Mouse (Mus musculus): Measurements from ENCODE around the gene Atrip.

Gene Atrip

GRCm38 (mm10) chr9:109058006-109058765 lies 15.7 kb downstream of the Atrip start:
- DNase-seq (ENCODE audit: low spot score in 2 of 2): no peak

GRCm38 (mm10) chr9:109057543-109057942 lies 16.4 kb downstream of the Atrip start:
- no peak for DNase-seq (ENCODE audit: low spot score in 2 of 2)

- DNase-seq (ENCODE audit: low spot score in 2 of 2): no peak
Measured at GRCm38 (mm10) chr9:109056916-109057315, 17.0 kb downstream of the Atrip start.

GRCm38 (mm10) chr9:109056081-109056690 lies 17.7 kb downstream of the Atrip start:
- DNase-seq (ENCODE audit: low spot score in 2 of 2): no peak

GRCm38 (mm10) chr9:109055271-109056030 lies 18.5 kb downstream of the Atrip start:
- no peak for DNase-seq (ENCODE audit: low spot score in 2 of 2)

- peak in 1 of 2 experiments; percentile 33 for DNase-seq (ENCODE audit: low spot score in 2 of 2)
Measured at GRCm38 (mm10) chr9:109054712-109055111, 19.2 kb downstream of the Atrip start.

- DNase-seq (ENCODE audit: low spot score in 2 of 2): no peak
Measured at GRCm38 (mm10) chr9:109053851-109054250, 20.1 kb downstream of the Atrip start.

GRCm38 (mm10) chr9:109053366-109053765 lies 20.6 kb downstream of the Atrip start:
- DNase-seq (ENCODE audit: low spot score in 2 of 2): no peak

- DNase-seq (ENCODE audit: low spot score in 2 of 2): peak in 1 of 2 experiments; percentile 8
Measured at GRCm38 (mm10) chr9:109052490-109053260, 21.2 kb downstream of the Atrip start.

- DNase-seq (ENCODE audit: low spot score in 2 of 2): peak; percentile 10 to 25
Measured at GRCm38 (mm10) chr9:109051651-109052489, 22.1 kb downstream of the Atrip start.

- DNase-seq (ENCODE audit: low spot score in 2 of 2): peak in 1 of 2 experiments; percentile 32
Measured at GRCm38 (mm10) chr9:109051011-109051501, 22.9 kb downstream of the Atrip start.

GRCm38 (mm10) chr9:109050674-109050997 lies 23.3 kb downstream of the Atrip start:
- DNase-seq (ENCODE audit: low spot score in 2 of 2): peak in 1 of 2 experiments; percentile 6

GRCm38 (mm10) chr9:109049996-109050673 lies 23.8 kb downstream of the Atrip start:
- DNase-seq (ENCODE audit: low spot score in 2 of 2): no peak

- DNase-seq (ENCODE audit: low spot score in 2 of 2): no peak
Measured at GRCm38 (mm10) chr9:109049316-109049715, 24.6 kb downstream of the Atrip start.

- DNase-seq (ENCODE audit: low spot score in 2 of 2): peak; percentile 50 to 68
Measured at GRCm38 (mm10) chr9:109046306-109046705, 27.6 kb downstream of the Atrip start.

- peak in 1 of 2 experiments; percentile 0 for DNase-seq (ENCODE audit: low spot score in 2 of 2)
Measured at GRCm38 (mm10) chr9:109041351-109041750, 32.6 kb downstream of the Atrip start.

- DNase-seq (ENCODE audit: low spot score in 2 of 2): no peak
Measured at GRCm38 (mm10) chr9:109040906-109041305, 33.0 kb downstream of the Atrip start.

GRCm38 (mm10) chr9:109040216-109040615 lies 33.7 kb downstream of the Atrip start:
- no peak for DNase-seq (ENCODE audit: low spot score in 2 of 2)

- DNase-seq (ENCODE audit: low spot score in 2 of 2): no peak
Measured at GRCm38 (mm10) chr9:109039681-109040080, 34.2 kb downstream of the Atrip start.

- DNase-seq (ENCODE audit: low spot score in 2 of 2): no peak
Measured at GRCm38 (mm10) chr9:109038901-109039364, 35.0 kb downstream of the Atrip start.
